ENCODE assay signal across 9 mouse cellular contexts in the genomic region with DNA sequence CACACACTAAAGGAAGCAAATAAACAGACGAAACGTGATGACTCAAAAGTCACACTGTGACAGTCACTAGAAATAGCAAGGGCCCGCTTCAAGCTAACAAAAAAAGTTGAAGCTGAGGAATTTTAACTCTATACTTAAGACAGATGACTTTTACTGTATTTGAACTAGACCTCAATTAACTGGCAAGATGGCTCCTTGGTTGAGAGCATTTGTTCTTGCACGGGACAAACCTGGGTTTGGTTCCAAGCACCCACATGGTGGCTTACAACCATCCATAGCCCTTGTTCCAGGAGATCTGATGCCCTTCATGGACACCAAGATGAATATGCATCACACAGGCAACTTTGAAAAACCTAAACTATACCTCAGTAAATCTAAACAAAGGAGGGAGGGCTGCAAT. TPM values are rescaled to one million over a fixed set of nuclear protein-coding genes. Genes with fewer than 3 reads are reported as not detected.
A peak's percentile ranks its signal among the peaks of the same experiment; 100 is the strongest.
DNase-seq lines count a peak whose midpoint lies in the region; ATAC-seq and TF ChIP-seq lines count a peak whose summit lies in the region.
"Had no signal": no experiment of that assay in that cellular context is flagged by ENCODE, and none has a peak within 500 bp of the region (broad histone marks: within the 10 kb centered on the region; RNA-seq: fewer than 3 reads in every experiment).

No protein-coding gene starts in this region.

- H3K27ac ChIP-seq in lung, postnatal 0 days (ENCODE audit: low read length) = no peak overlapping the region
- no peak overlapping the region for H3K27ac ChIP-seq in forebrain, embryonic 11.5 days (ENCODE audit: low read depth, low read length)
- H3K27ac ChIP-seq in limb, embryonic 12.5 days = peak overlapping the region; percentile 94; the same call in 1 of the 2 replicates
- peak overlapping the region; percentile 93; the same call in 1 of the 2 replicates for H3K27ac ChIP-seq in small intestine, adult 2 months (ENCODE audit: insufficient read depth, low read depth, low read length)

- peak overlapping the region; percentile 72 for H3K4me2 ChIP-seq in lung, postnatal 0 days (replicated peaks; ENCODE audit: low read depth, low read length)
- peak overlapping the region; percentile 77 for H3K4me2 ChIP-seq in forebrain, embryonic 11.5 days (ENCODE audit: low read depth, low read length, severe bottlenecking)
- peak overlapping the region; percentile 60 for H3K4me2 ChIP-seq in limb, embryonic 12.5 days

- DNase-seq in lung, postnatal 0 days (ENCODE audit: low spot score) = no peak
- DNase-seq in lung, postnatal 14 days = no peak
- DNase-seq in forebrain, embryonic 11.5 days (ENCODE audit: low spot score) = no peak
- no peak for DNase-seq in cerebellum, adult 11-12 months
- DNase-seq in left cerebral cortex, postnatal 25 days (ENCODE audit: low spot score in 2 of 2) = no peak
- no peak for DNase-seq in cerebellum, postnatal 14 days

- H3K36me3 ChIP-seq in lung, postnatal 0 days (ENCODE audit: insufficient read depth, low read length) = no peaks in the 10 kb centered on the region
- no peaks in the 10 kb centered on the region for H3K36me3 ChIP-seq in forebrain, embryonic 11.5 days (ENCODE audit: control insufficient read depth, insufficient read depth, low read length)
- peaks cover 23% of the 10 kb centered on the region for H3K36me3 ChIP-seq in limb, embryonic 12.5 days
- peaks cover 11% of the 10 kb centered on the region for H3K36me3 ChIP-seq in small intestine, adult 2 months (ENCODE audit: control insufficient read depth, insufficient read depth, low read length)

- TF ChIP-seq POLR2A in small intestine, adult 2 months (IDR thresholded peaks at IDR 0.05; ENCODE audit: low read depth, low read length) = no peak

- no peak overlapping the region; the same call in 1 of the 2 replicates for H3K9ac ChIP-seq in lung, postnatal 0 days (replicated peaks; ENCODE audit: low read depth)
- peak overlapping the region; percentile 95 for H3K9ac ChIP-seq in forebrain, embryonic 11.5 days (ENCODE audit: low read length)
- peak overlapping the region; percentile 83; the same call in 1 of the 2 replicates for H3K9ac ChIP-seq in limb, embryonic 12.5 days (replicated peaks)

- 8% methylated on average over 4 of the region's 4 CpGs for WGBS in lung, postnatal 0 days
- 53% methylated on average over 4 of the region's 4 CpGs for WGBS in forebrain, embryonic 11.5 days
- 40% methylated on average over 4 of the region's 4 CpGs for WGBS in limb, embryonic 12.5 days
- 7% methylated on average over 4 of the region's 4 CpGs for WGBS in small intestine, adult 2 months

- H3K9me3 ChIP-seq in lung, postnatal 0 days (ENCODE audit: low read length) = no peaks in the 10 kb centered on the region
- no peaks in the 10 kb centered on the region for H3K9me3 ChIP-seq in forebrain, embryonic 11.5 days (ENCODE audit: control insufficient read depth, low read length)
- no peaks in the 10 kb centered on the region for H3K9me3 ChIP-seq in limb, embryonic 12.5 days

- H3K27me3 ChIP-seq in lung, postnatal 0 days (replicated peaks; ENCODE audit: insufficient read depth, low read length) = no peaks in the 10 kb centered on the region
- H3K27me3 ChIP-seq in forebrain, embryonic 11.5 days (ENCODE audit: control insufficient read depth, insufficient read depth, low read length) = no peaks in the 10 kb centered on the region
- no peaks in the 10 kb centered on the region for H3K27me3 ChIP-seq in limb, embryonic 12.5 days
- H3K27me3 ChIP-seq in small intestine, adult 2 months (ENCODE audit: control insufficient read depth, insufficient read depth, low read length) = no peaks in the 10 kb centered on the region

- ATAC-seq in lung, postnatal 0 days = no peak
- no peak for ATAC-seq in forebrain, embryonic 11.5 days (replicated peaks; ENCODE audit: low FRiP score)
- ATAC-seq in limb, embryonic 12.5 days (ENCODE audit: insufficient number of reproducible peaks, insufficient read depth, low FRiP score, low TSS enrichment, low read depth) = no peak

- no peak for TF ChIP-seq CTCF in lung, postnatal 0 days (IDR thresholded peaks at IDR 0.05)
- no peak for TF ChIP-seq CTCF in small intestine, adult 2 months (IDR thresholded peaks at IDR 0.05; ENCODE audit: extremely low read depth, insufficient read length, insufficient replicate concordance, low read depth, low read length)

- H3K4me3 ChIP-seq in lung, postnatal 0 days (ENCODE audit: low read depth, low read length) = peak overlapping the region; percentile 89
- H3K4me3 ChIP-seq in forebrain, embryonic 11.5 days (ENCODE audit: low read depth, low read length) = peak overlapping the region; percentile 86
- H3K4me3 ChIP-seq in limb, embryonic 12.5 days (replicated peaks) = peak overlapping the region; percentile 83
- peak overlapping the region; percentile 88 for H3K4me3 ChIP-seq in small intestine, adult 2 months (ENCODE audit: low read depth, low read length)

- no peak for TF ChIP-seq EP300 in lung, postnatal 0 days (IDR thresholded peaks at IDR 0.05)

- intact Hi-C loops in left cerebral cortex, postnatal 25 days (cut with DNase I) = no loop called here

- peaks cover 5% of the 10 kb centered on the region; the same call in 1 of the 2 replicates for H3K4me1 ChIP-seq in lung, postnatal 0 days (ENCODE audit: insufficient read depth, low read depth, low read length)
- H3K4me1 ChIP-seq in forebrain, embryonic 11.5 days (replicated peaks; ENCODE audit: control insufficient read depth, insufficient read depth, low read length) = peaks cover 4% of the 10 kb centered on the region; the same call in 1 of the 2 replicates
- peaks cover 13% of the 10 kb centered on the region for H3K4me1 ChIP-seq in limb, embryonic 12.5 days (replicated peaks)
- H3K4me1 ChIP-seq in small intestine, adult 2 months (ENCODE audit: control insufficient read depth, insufficient read depth, insufficient read length, low read length) = peaks cover 3% of the 10 kb centered on the region; the same call in 1 of the 2 replicates

RNA-seq across cellular contexts. Expression of a gene that starts 0.5 kb away (rescaled TPM):
- polyA plus RNA-seq in lung, postnatal 0 days (2015; fragmentation: Nextera tagmentation; extraction: Ambion mirVana) = 24.1 and 24.7 TPM in 2 replicates
- 165 and 169 TPM in 2 replicates for polyA plus RNA-seq in forebrain, embryonic 11.5 days (2014; fragmentation: Nextera tagmentation; extraction: Ambion mirVana)
- 124 and 126 TPM in 2 replicates for polyA plus RNA-seq in limb, embryonic 12.5 days (2016; fragmentation: Nextera tagmentation; extraction: Ambion mirVana)
- polyA plus RNA-seq in small intestine, adult 2 months (2012; rRNA removed) = 0.84 and 2.4 TPM in 2 replicates
- 1 to 10 TPM; 3.4 to 4.6 TPM for total RNA-seq in left cerebral cortex, postnatal 25 days (2021)
- polyA plus RNA-seq: adrenal gland, adult 2 months had no signal

RNA-seq across cellular contexts. Expression of a gene that starts 21.2 kb away (rescaled TPM):
- polyA plus RNA-seq in lung, postnatal 0 days (2015; fragmentation: Nextera tagmentation; extraction: Ambion mirVana) = not detected in 2 replicates
- not detected in 2 replicates for polyA plus RNA-seq in forebrain, embryonic 11.5 days (2014; fragmentation: Nextera tagmentation; extraction: Ambion mirVana)
- not detected in 2 replicates for polyA plus RNA-seq in limb, embryonic 12.5 days (2016; fragmentation: Nextera tagmentation; extraction: Ambion mirVana)
- not detected in 2 replicates for polyA plus RNA-seq in small intestine, adult 2 months (2012; rRNA removed)
- not detected for total RNA-seq in left cerebral cortex, postnatal 25 days (2021)
- total RNA-seq: adrenal gland, adult 2 months had no signal
- polyA plus RNA-seq: adrenal gland, adult 2 months had no signal

RNA-seq across cellular contexts. Expression of a gene that starts 39.2 kb away (rescaled TPM):
- 18.5 and 20.8 TPM in 2 replicates for polyA plus RNA-seq in lung, postnatal 0 days (2015; fragmentation: Nextera tagmentation; extraction: Ambion mirVana)
- 27.5 and 29.3 TPM in 2 replicates for polyA plus RNA-seq in forebrain, embryonic 11.5 days (2014; fragmentation: Nextera tagmentation; extraction: Ambion mirVana)
- polyA plus RNA-seq in limb, embryonic 12.5 days (2016; fragmentation: Nextera tagmentation; extraction: Ambion mirVana) = 12.1 and 14.6 TPM in 2 replicates
- polyA plus RNA-seq in small intestine, adult 2 months (2012; rRNA removed) = 9.7 and 21.6 TPM in 2 replicates
- total RNA-seq in left cerebral cortex, postnatal 25 days (2021) = 100 to 1,000 TPM; 165 to 182 TPM

Comparison
In these comparisons a context has a peak if more than half of its experiments do, and no peak if none do; other contexts are left out.
1. H3K27ac ChIP-seq: peak in limb, embryonic 12.5 days (single experiment) and small intestine, adult 2 months (single experiment); none in lung, postnatal 0 days (single experiment) and forebrain, embryonic 11.5 days (single experiment).
2. Peak in every context shown above with its lines, with median percentiles within 50 percentile points of each other: H3K4me2 ChIP-seq and H3K4me3 ChIP-seq.